Mouse (Mus musculus) embryo, embryonic 11 days (tissue): ENCODE measurements around the gene Gls.
A peak's percentile ranks its signal among the peaks of the same experiment; 100 is the strongest.

Source experiments
- DNase-seq: peaks from one replicate; pipeline ENCODE4 v3.0.0-alpha.2; 2015

The Gls gene

GRCm38 (mm10) chr1:52233143-52233713, at the start of gene Gls:
Gls (minus strand) TSS chr1:52233232.
- peak; percentile 97 for DNase-seq

GRCm38 (mm10) chr1:52279831-52280595, 47.0 kb upstream of the Gls start:
- DNase-seq, result no peak

GRCm38 (mm10) chr1:52279331-52279730, 46.3 kb upstream of the Gls start:
- DNase-seq, result no peak

- DNase-seq, result no peak
These were observed 45.0 kb upstream of the Gls start for GRCm38 (mm10) chr1:52278073-52278472.

GRCm38 (mm10) chr1:52274210-52274609, 41.2 kb upstream of the Gls start:
- DNase-seq, result no peak

GRCm38 (mm10) chr1:52272018-52272678, 39.1 kb upstream of the Gls start:
- no peak for DNase-seq

- no peak for DNase-seq
These were observed 37.3 kb upstream of the Gls start for GRCm38 (mm10) chr1:52270354-52270753.

GRCm38 (mm10) chr1:52269596-52269995, 36.6 kb upstream of the Gls start:
- no peak for DNase-seq

GRCm38 (mm10) chr1:52268006-52268405, 35.0 kb upstream of the Gls start:
- DNase-seq, result no peak

- DNase-seq, result peak; percentile 74
These were observed 34.6 kb upstream of the Gls start for GRCm38 (mm10) chr1:52267606-52268005.

- no peak for DNase-seq
These were observed 33.0 kb upstream of the Gls start for GRCm38 (mm10) chr1:52265886-52266516.

GRCm38 (mm10) chr1:52264290-52264689, 31.3 kb upstream of the Gls start:
- no peak for DNase-seq

- DNase-seq, result no peak
These were observed 27.5 kb upstream of the Gls start for GRCm38 (mm10) chr1:52260354-52261090.

- no peak for DNase-seq
These were observed 25.1 kb upstream of the Gls start for GRCm38 (mm10) chr1:52258006-52258749.

GRCm38 (mm10) chr1:52256916-52257315, 23.9 kb upstream of the Gls start:
- no peak for DNase-seq

GRCm38 (mm10) chr1:52256194-52256593, 23.2 kb upstream of the Gls start:
- DNase-seq, result no peak

- no peak for DNase-seq
These were observed 21.4 kb upstream of the Gls start for GRCm38 (mm10) chr1:52254411-52254810.

- no peak for DNase-seq
These were observed 20.4 kb upstream of the Gls start for GRCm38 (mm10) chr1:52253386-52253785.

- DNase-seq, result no peak
These were observed 19.4 kb upstream of the Gls start for GRCm38 (mm10) chr1:52252447-52252846.

- DNase-seq, result no peak
These were observed 18.2 kb upstream of the Gls start for GRCm38 (mm10) chr1:52251038-52251735.

GRCm38 (mm10) chr1:52248899-52249556, 16.0 kb upstream of the Gls start:
- DNase-seq, result no peak
